ENCODE assay signal across 8 mouse cellular contexts in genomic region chr2:156720313-156720674, GRCm38 (mm10). TPM values are rescaled to one million over a fixed set of nuclear protein-coding genes. Genes with fewer than 3 reads are reported as not detected.
DNase-seq lines count a peak whose midpoint lies in the region; ATAC-seq and TF ChIP-seq lines count a peak whose summit lies in the region.

No protein-coding gene starts in this region.

- peak overlapping the region; percentile 90 for H3K4me2 ChIP-seq in heart, embryonic 12.5 days
- peak overlapping the region; percentile 86 for H3K4me2 ChIP-seq in limb, embryonic 12.5 days
- H3K4me2 ChIP-seq in neural tube, embryonic 12.5 days (replicated peaks), result peak overlapping the region; percentile 75

- no peaks in the 10 kb centered on the region for H3K27me3 ChIP-seq in heart, embryonic 12.5 days (replicated peaks)
- peaks cover 19% of the 10 kb centered on the region for H3K27me3 ChIP-seq in E14TG2a.4 (ENCODE audit: insufficient read depth, low read length)
- H3K27me3 ChIP-seq in limb, embryonic 12.5 days, result no peaks in the 10 kb centered on the region
- no peaks in the 10 kb centered on the region for H3K27me3 ChIP-seq in neural tube, embryonic 12.5 days (replicated peaks)

- no peak for TF ChIP-seq CTCF in E14TG2a.4 (conservative IDR thresholded peaks at IDR 0.05; ENCODE audit: low read length)
- TF ChIP-seq CTCF in embryonic fibroblast, embryonic 13.5 days (IDR thresholded peaks at IDR 0.05; ENCODE audit: borderline replicate concordance, insufficient read depth, low read length), result no peak

- no peaks in the 10 kb centered on the region for H3K9me3 ChIP-seq in heart, embryonic 12.5 days (replicated peaks)
- H3K9me3 ChIP-seq in E14TG2a.4 (ENCODE audit: low read length), result no peaks in the 10 kb centered on the region
- H3K9me3 ChIP-seq in limb, embryonic 12.5 days, result no peaks in the 10 kb centered on the region
- H3K9me3 ChIP-seq in neural tube, embryonic 12.5 days, result no peaks in the 10 kb centered on the region

- under 1% methylated on average over 10 of the region's 10 CpGs for WGBS in heart, embryonic 12.5 days
- WGBS in limb, embryonic 12.5 days, result 2% methylated on average over 10 of the region's 10 CpGs
- WGBS in neural tube, embryonic 12.5 days, result 1% methylated on average over 10 of the region's 10 CpGs

- no peak for TF ChIP-seq POLR2A in embryonic fibroblast, embryonic 13.5 days (IDR thresholded peaks at IDR 0.05; ENCODE audit: low read depth, low read length)

- ATAC-seq in heart, embryonic 12.5 days (ENCODE audit: insufficient number of reproducible peaks, low FRiP score), result no peak; the same call in 1 of the 2 replicates
- ATAC-seq in limb, embryonic 12.5 days (ENCODE audit: insufficient number of reproducible peaks, insufficient read depth, low FRiP score, low TSS enrichment, low read depth), result no peak
- ATAC-seq in neural tube, embryonic 12.5 days (ENCODE audit: low FRiP score, low read depth), result peak; percentile 18; the same call in 1 of the 2 replicates

- peak overlapping the region; percentile 92 for H3K9ac ChIP-seq in heart, embryonic 12.5 days
- peak overlapping the region; percentile 94 for H3K9ac ChIP-seq in limb, embryonic 12.5 days (replicated peaks)
- peak overlapping the region; percentile 83 for H3K9ac ChIP-seq in neural tube, embryonic 12.5 days

- H3K36me3 ChIP-seq in heart, embryonic 12.5 days, result no peaks in the 10 kb centered on the region
- H3K36me3 ChIP-seq in E14TG2a.4 (ENCODE audit: insufficient read depth, low read length), result peaks cover 23% of the 10 kb centered on the region
- H3K36me3 ChIP-seq in limb, embryonic 12.5 days, result peaks cover 6% of the 10 kb centered on the region; the same call in 1 of the 2 replicates
- H3K36me3 ChIP-seq in neural tube, embryonic 12.5 days, result no peaks in the 10 kb centered on the region

- H3K27ac ChIP-seq in heart, embryonic 12.5 days (ENCODE audit: poor library complexity, severe bottlenecking), result peak overlapping the region; percentile 62
- peak overlapping the region; percentile 27 for H3K27ac ChIP-seq in embryonic fibroblast, embryonic 13.5 days (ENCODE audit: insufficient read depth, low read length)
- H3K27ac ChIP-seq in limb, embryonic 12.5 days, result peak overlapping the region; percentile 86
- peak overlapping the region; percentile 74 for H3K27ac ChIP-seq in neural tube, embryonic 12.5 days

- H3K4me1 ChIP-seq in heart, embryonic 12.5 days (replicated peaks), result peaks cover 62% of the 10 kb centered on the region
- H3K4me1 ChIP-seq in E14TG2a.4 (replicated peaks; ENCODE audit: low read depth, low read length), result peaks cover 75% of the 10 kb centered on the region
- peaks cover 23% of the 10 kb centered on the region for H3K4me1 ChIP-seq in embryonic fibroblast, embryonic 13.5 days (ENCODE audit: control insufficient read depth, insufficient read depth, low read length)
- H3K4me1 ChIP-seq in limb, embryonic 12.5 days (replicated peaks), result peaks cover 66% of the 10 kb centered on the region
- H3K4me1 ChIP-seq in neural tube, embryonic 12.5 days, result peaks cover 56% of the 10 kb centered on the region

- H3K4me3 ChIP-seq in heart, embryonic 12.5 days, result peak overlapping the region; percentile 73
- H3K4me3 ChIP-seq in E14TG2a.4 (replicated peaks; ENCODE audit: low read length), result peak overlapping the region; percentile 87
- peak overlapping the region; percentile 60 for H3K4me3 ChIP-seq in embryonic fibroblast, embryonic 13.5 days (ENCODE audit: insufficient read depth, low read length)
- H3K4me3 ChIP-seq in limb, embryonic 12.5 days (replicated peaks), result peak overlapping the region; percentile 92
- H3K4me3 ChIP-seq in neural tube, embryonic 12.5 days, result peak overlapping the region; percentile 92

- no peak for DNase-seq in heart, adult 9 months (ENCODE audit: low spot score in 2 of 2)
- no peak for DNase-seq in cerebellum, adult 11 months
- DNase-seq in urinary bladder, adult 18-20 months (ENCODE audit: low spot score in 2 of 2), result no peak

RNA-seq across cellular contexts. Expression of gene Myl9, which starts 54.9 kb away (rescaled TPM):
- 1,723 and 1,724 TPM in 2 replicates for polyA plus RNA-seq in heart, embryonic 12.5 days (2016; fragmentation: Nextera tagmentation; extraction: Ambion mirVana)
- 830 and 1,112 TPM in 2 replicates for polyA plus RNA-seq in embryonic fibroblast, embryonic 13.5 days (2011; ENCODE audit: insufficient read length, low read depth, missing spikeins)
- 103 and 121 TPM in 2 replicates for polyA plus RNA-seq in limb, embryonic 12.5 days (2016; fragmentation: Nextera tagmentation; extraction: Ambion mirVana)
- polyA plus RNA-seq in neural tube, embryonic 12.5 days (2016; fragmentation: Nextera tagmentation; extraction: Ambion mirVana), result 71.8 and 73.4 TPM in 2 replicates

Comparison
In these comparisons a context has a peak if more than half of its experiments do, and no peak if none do; other contexts are left out.
1. H3K27ac ChIP-seq: peak in every context shown above with its lines; median percentile 86 in limb, embryonic 12.5 days; 74 in neural tube, embryonic 12.5 days; 62 in heart, embryonic 12.5 days; 27 in embryonic fibroblast, embryonic 13.5 days.